ENCODE assay signal across 9 mouse cellular contexts in the genomic region with DNA sequence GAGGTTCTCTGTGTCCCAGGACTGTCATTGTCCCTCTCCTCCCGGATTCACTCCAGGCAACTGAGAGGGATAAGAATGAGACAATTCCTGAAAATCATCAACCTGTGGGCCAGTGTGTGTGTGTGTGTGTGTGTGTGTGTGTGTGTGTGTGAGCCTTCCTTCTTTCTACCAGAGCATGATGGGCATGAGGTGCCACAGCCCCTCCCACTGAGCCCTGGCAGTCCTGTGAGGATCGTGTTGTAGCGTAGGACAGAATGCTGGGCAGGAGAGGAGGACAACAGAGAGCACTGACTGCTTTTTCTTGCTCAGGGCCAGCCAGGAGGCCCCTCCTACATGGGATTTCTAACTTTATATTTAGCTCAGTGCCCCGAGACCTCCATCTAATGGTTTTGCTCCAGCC. TPM values are rescaled to one million over a fixed set of nuclear protein-coding genes. Genes with fewer than 3 reads are reported as not detected.
A peak's percentile ranks its signal among the peaks of the same experiment; 100 is the strongest.
DNase-seq lines count a peak whose midpoint lies in the region; ATAC-seq and TF ChIP-seq lines count a peak whose summit lies in the region.
"Had no signal": no experiment of that assay in that cellular context is flagged by ENCODE, and none has a peak within 500 bp of the region (broad histone marks: within the 10 kb centered on the region; RNA-seq: fewer than 3 reads in every experiment).

No protein-coding gene starts in this region.

- no peaks in the 10 kb centered on the region for H3K9me3 ChIP-seq in lung, embryonic 16.5 days (ENCODE audit: control insufficient read depth, low read length)
- no peaks in the 10 kb centered on the region for H3K9me3 ChIP-seq in intestine, embryonic 15.5 days
- H3K9me3 ChIP-seq in stomach, embryonic 15.5 days, result no peaks in the 10 kb centered on the region
- H3K9me3 ChIP-seq: limb, embryonic 12.5 days had no signal

- TF ChIP-seq CTCF in gastrocnemius, adult 2 months (IDR thresholded peaks at IDR 0.05), result no peak

- ATAC-seq in lung, embryonic 16.5 days (ENCODE audit: low read depth), result no peak
- no peak for ATAC-seq in intestine, embryonic 15.5 days
- ATAC-seq in stomach, embryonic 15.5 days (ENCODE audit: insufficient read depth, low FRiP score, low read depth), result no peak

- H3K4me3 ChIP-seq in gastrocnemius, adult 2 months, result peak overlapping the region; percentile 93
- peak overlapping the region; percentile 82 for H3K4me3 ChIP-seq in lung, embryonic 16.5 days (ENCODE audit: low read length)
- no peak overlapping the region for H3K4me3 ChIP-seq in intestine, embryonic 15.5 days (replicated peaks)
- peak overlapping the region; percentile 74; the same call in 1 of the 2 replicates for H3K4me3 ChIP-seq in stomach, embryonic 15.5 days (replicated peaks)

- intact Hi-C loops in gastrocnemius, adult 2 months (cut with DNase I), result no loop called here
- intact Hi-C loops in gastrocnemius, postnatal 36 days (cut with DNase I), result loop anchor here (5.0 kb wide), 1 partner anchor 59 kb away; a partner anchor contains a TSS

- H3K27ac ChIP-seq in gastrocnemius, adult 2 months, result peak overlapping the region; percentile 88
- no peak overlapping the region; the same call in 1 of the 2 replicates for H3K27ac ChIP-seq in lung, embryonic 16.5 days (ENCODE audit: low read length)
- no peak overlapping the region for H3K27ac ChIP-seq in intestine, embryonic 15.5 days
- no peak overlapping the region for H3K27ac ChIP-seq in stomach, embryonic 15.5 days
- H3K27ac ChIP-seq: limb, embryonic 12.5 days had no signal

- no peaks in the 10 kb centered on the region for H3K36me3 ChIP-seq in lung, embryonic 16.5 days (ENCODE audit: control insufficient read depth, insufficient read depth, low read length)
- H3K36me3 ChIP-seq in intestine, embryonic 15.5 days, result no peaks in the 10 kb centered on the region
- no peaks in the 10 kb centered on the region for H3K36me3 ChIP-seq in stomach, embryonic 15.5 days
- H3K36me3 ChIP-seq: limb, embryonic 12.5 days had no signal

- 55% methylated on average over 4 of the region's 4 CpGs for WGBS in lung, embryonic 16.5 days
- 80% methylated on average over 4 of the region's 4 CpGs for WGBS in intestine, embryonic 15.5 days
- 89% methylated on average over 4 of the region's 4 CpGs for WGBS in stomach, embryonic 15.5 days

- no peak for DNase-seq in gastrocnemius, adult 2 months
- no peak for DNase-seq in gastrocnemius, postnatal 36 days
- no peak for DNase-seq in lung, postnatal 36 days
- no peak for DNase-seq in gastrocnemius, postnatal 10 days
- DNase-seq in left cerebral cortex, adult 8-10 months (ENCODE audit: low spot score in 2 of 2), result no peak

- peak overlapping the region; percentile 87 for H3K9ac ChIP-seq in lung, embryonic 16.5 days (ENCODE audit: low read length)
- no peak overlapping the region for H3K9ac ChIP-seq in intestine, embryonic 15.5 days
- H3K9ac ChIP-seq in stomach, embryonic 15.5 days, result no peak overlapping the region

- no peaks in the 10 kb centered on the region for H3K27me3 ChIP-seq in lung, embryonic 16.5 days (ENCODE audit: control insufficient read depth, insufficient read depth, low read depth, low read length)
- no peaks in the 10 kb centered on the region for H3K27me3 ChIP-seq in intestine, embryonic 15.5 days (replicated peaks)
- no peaks in the 10 kb centered on the region for H3K27me3 ChIP-seq in stomach, embryonic 15.5 days (replicated peaks)

- peaks cover 72% of the 10 kb centered on the region for H3K4me1 ChIP-seq in lung, embryonic 16.5 days (replicated peaks; ENCODE audit: control insufficient read depth, insufficient read depth, low read length)
- peaks cover 28% of the 10 kb centered on the region for H3K4me1 ChIP-seq in intestine, embryonic 15.5 days (replicated peaks)
- H3K4me1 ChIP-seq in stomach, embryonic 15.5 days, result peaks cover 33% of the 10 kb centered on the region

- peak overlapping the region; percentile 85 for H3K4me2 ChIP-seq in lung, embryonic 16.5 days (ENCODE audit: low read depth, low read length)
- H3K4me2 ChIP-seq in intestine, embryonic 15.5 days (replicated peaks), result peak overlapping the region; percentile 99
- peak overlapping the region; percentile 98 for H3K4me2 ChIP-seq in stomach, embryonic 15.5 days

RNA-seq across cellular contexts. Expression of a gene that starts 1.4 kb away (rescaled TPM):
- 1 to 10 TPM; 2.2 to 2.3 TPM for total RNA-seq in gastrocnemius, adult 2 months (2021)
- 1 to 10 TPM; 2.4 to 2.9 TPM for total RNA-seq in gastrocnemius, postnatal 36 days (2021)
- polyA plus RNA-seq in lung, embryonic 16.5 days (2015; fragmentation: Nextera tagmentation; extraction: Ambion mirVana), result 72.0 and 76.0 TPM in 2 replicates
- polyA plus RNA-seq in intestine, embryonic 15.5 days (2015; fragmentation: Nextera tagmentation; extraction: Ambion mirVana), result 15.1 and 16.3 TPM in 2 replicates
- 17.2 and 17.6 TPM in 2 replicates for polyA plus RNA-seq in stomach, embryonic 15.5 days (2015; fragmentation: Nextera tagmentation; extraction: Ambion mirVana)
- total RNA-seq in gastrocnemius, postnatal 10 days (2021), result 1 to 10 TPM; 8.7 to 9.1 TPM
- 10 to 100 TPM; 25.9 to 28.5 (median 27.1) TPM for total RNA-seq in left cerebral cortex, adult 8-10 months (2022)

RNA-seq across cellular contexts. Expression of a gene that starts 41.3 kb away (rescaled TPM):
- total RNA-seq in gastrocnemius, adult 2 months (2021), result 1 to 10 TPM; 4.0 to 4.7 TPM
- total RNA-seq in gastrocnemius, postnatal 36 days (2021), result 1 to 10 TPM; 4.5 to 4.6 TPM
- 30.3 and 33.0 TPM in 2 replicates for polyA plus RNA-seq in lung, embryonic 16.5 days (2015; fragmentation: Nextera tagmentation; extraction: Ambion mirVana)
- 34.7 and 35.0 TPM in 2 replicates for polyA plus RNA-seq in intestine, embryonic 15.5 days (2015; fragmentation: Nextera tagmentation; extraction: Ambion mirVana)
- 29.8 and 40.7 TPM in 2 replicates for polyA plus RNA-seq in stomach, embryonic 15.5 days (2015; fragmentation: Nextera tagmentation; extraction: Ambion mirVana)
- total RNA-seq in gastrocnemius, postnatal 10 days (2021), result 10 to 100 TPM; 15.0 to 18.9 TPM
- total RNA-seq in left cerebral cortex, adult 8-10 months (2022), result 10 to 100 TPM in 2 of 4 experiments, 1 to 10 TPM in 2; 9.2 to 12.7 (median 11.1) TPM

RNA-seq across cellular contexts. Expression of a gene that starts 41.4 kb away (rescaled TPM):
- under 1 TPM; 0.28 to 0.46 TPM for total RNA-seq in gastrocnemius, adult 2 months (2021)
- total RNA-seq in gastrocnemius, postnatal 36 days (2021), result under 1 TPM in 1 of 2 experiments, not detected in 1; 0.15 TPM
- polyA plus RNA-seq in lung, embryonic 16.5 days (2015; fragmentation: Nextera tagmentation; extraction: Ambion mirVana), result 1.1 and 1.4 TPM in 2 replicates
- polyA plus RNA-seq in intestine, embryonic 15.5 days (2015; fragmentation: Nextera tagmentation; extraction: Ambion mirVana), result 0.50 and 0.58 TPM in 2 replicates
- polyA plus RNA-seq in stomach, embryonic 15.5 days (2015; fragmentation: Nextera tagmentation; extraction: Ambion mirVana), result 0.80 TPM in 2 replicates
- 1 to 10 TPM in 1 of 2 experiments, under 1 TPM in 1; 0.59 to 1.1 TPM for total RNA-seq in gastrocnemius, postnatal 10 days (2021)
- total RNA-seq in left cerebral cortex, adult 8-10 months (2022), result 1 to 10 TPM; 1.1 to 2.3 (median 1.2) TPM

RNA-seq across cellular contexts. Expression of a gene that starts 58.7 kb away (rescaled TPM):
- total RNA-seq in gastrocnemius, adult 2 months (2021), result 1 to 10 TPM; 1.7 to 4.1 TPM
- 1 to 10 TPM; 2.2 to 2.4 TPM for total RNA-seq in gastrocnemius, postnatal 36 days (2021)
- 67.5 and 74.5 TPM in 2 replicates for polyA plus RNA-seq in lung, embryonic 16.5 days (2015; fragmentation: Nextera tagmentation; extraction: Ambion mirVana)
- polyA plus RNA-seq in intestine, embryonic 15.5 days (2015; fragmentation: Nextera tagmentation; extraction: Ambion mirVana), result 194 and 205 TPM in 2 replicates
- polyA plus RNA-seq in stomach, embryonic 15.5 days (2015; fragmentation: Nextera tagmentation; extraction: Ambion mirVana), result 125 and 139 TPM in 2 replicates
- total RNA-seq in gastrocnemius, postnatal 10 days (2021), result 10 to 100 TPM; 14.5 to 18.1 TPM
- 100 to 1,000 TPM; 123 to 134 (median 128) TPM for total RNA-seq in left cerebral cortex, adult 8-10 months (2022)
